Mouse (Mus musculus) CD4-positive, CD25-positive, alpha-beta regulatory T cell, adult 4 months (primary cell): ENCODE results near the gene Cass4. TPM values are rescaled to one million over a fixed set of nuclear protein-coding genes. Genes with fewer than 3 reads are reported as not detected.

Experiments used
- ATAC-seq: one replicate; pipeline ENCODE4 v1.8.0; 2017
- polyA plus RNA-seq, 2 experiments: library from polyadenylated mRNA; unstranded; fragments of 100-300 nt; shearing (Covaris generic); gene quantifications; one replicate each; pipeline ENCODE4 v1.2.1; 2017

The Cass4 gene
- polyA plus RNA-seq, 2 experiments from 2014 or later = 6.8 to 10.5 TPM

GRCm38 (mm10) chr2:172441176-172441575, 47.6 kb downstream of the Cass4 start:
- no peak for ATAC-seq

- no peak for ATAC-seq
Measured at GRCm38 (mm10) chr2:172445617-172446016, 52.0 kb downstream of the Cass4 start.

- ATAC-seq = peak; percentile 61
Measured at GRCm38 (mm10) chr2:172447317-172447716, 53.7 kb downstream of the Cass4 start.

- ATAC-seq = no peak
Measured at GRCm38 (mm10) chr2:172448329-172448728, 54.7 kb downstream of the Cass4 start.

- ATAC-seq = no peak
Measured at GRCm38 (mm10) chr2:172450640-172451039, 57.0 kb downstream of the Cass4 start.

- no peak for ATAC-seq
Measured at GRCm38 (mm10) chr2:172452031-172452430, 58.4 kb downstream of the Cass4 start.

GRCm38 (mm10) chr2:172452458-172452857, 58.9 kb downstream of the Cass4 start:
- ATAC-seq = no peak

GRCm38 (mm10) chr2:172458496-172458895, 64.9 kb downstream of the Cass4 start, which contains the start of gene Gcnt7:
Gcnt7 (minus strand) TSS chr2:172458596.
- ATAC-seq = no peak

GRCm38 (mm10) chr2:172460647-172461046, 67.1 kb downstream of the Cass4 start:
- no peak for ATAC-seq

- no peak for ATAC-seq
Measured at GRCm38 (mm10) chr2:172462813-172463212, 69.2 kb downstream of the Cass4 start.

- no peak for ATAC-seq
Measured at GRCm38 (mm10) chr2:172466427-172467132, 73.0 kb downstream of the Cass4 start.

GRCm38 (mm10) chr2:172467206-172467605, 73.6 kb downstream of the Cass4 start:
- ATAC-seq = no peak

- ATAC-seq = no peak
Measured at GRCm38 (mm10) chr2:172468346-172468819, 74.8 kb downstream of the Cass4 start.

GRCm38 (mm10) chr2:172472318-172472717, 78.7 kb downstream of the Cass4 start, which contains the start of gene Fam209:
Fam209 (plus strand) TSS chr2:172472520.
- ATAC-seq = no peak

- no peak for ATAC-seq
Measured at GRCm38 (mm10) chr2:172473591-172473990, 80.0 kb downstream of the Cass4 start.

- no peak for ATAC-seq
Measured at GRCm38 (mm10) chr2:172474970-172475369, 81.4 kb downstream of the Cass4 start.

- peak; percentile 17 for ATAC-seq
Measured at GRCm38 (mm10) chr2:172476707-172477260, 83.2 kb downstream of the Cass4 start.

- no peak for ATAC-seq
Measured at GRCm38 (mm10) chr2:172477350-172477749, 83.8 kb downstream of the Cass4 start.

GRCm38 (mm10) chr2:172477860-172478259, 84.3 kb downstream of the Cass4 start:
- peak; percentile 56 for ATAC-seq

- no peak for ATAC-seq
Measured at GRCm38 (mm10) chr2:172480296-172480695, 86.7 kb downstream of the Cass4 start.

GRCm38 (mm10) chr2:172481654-172482385, 88.2 kb downstream of the Cass4 start:
- no peak for ATAC-seq
